Mouse (Mus musculus) G1E (cell line): ENCODE results near the gene Wars2.

Source experiments
- POLR2AphosphoS5 ChIP-seq: IDR thresholded peaks from 2 replicates; pipeline ENCODE4 v1.6.1; 2012; ENCODE audit warnings: low read depth, low read length, inconsistent platforms; ENCODE audit not compliant: insufficient replicate concordance
- TAL1 ChIP-seq: conservative IDR thresholded peaks from 2 replicates; pipeline ENCODE4 v1.6.1; 2012; ENCODE audit warnings: low read depth, low read length, inconsistent platforms, mixed read lengths

- TF ChIP-seq POLR2AphosphoS5 (no peak), TAL1 (no peak)
Observed at GRCm38 (mm10) chr3:99263471-99263903, 122.6 kb downstream of the Wars2 start.
